Mouse (Mus musculus): ENCODE results near the gene Cyyr1.

The Cyyr1 gene

GRCm38 (mm10) chr16:85455043-85455442, 98.2 kb downstream of the Cyyr1 start:
- DNase-seq = no peak

GRCm38 (mm10) chr16:85446306-85446705, 106.9 kb downstream of the Cyyr1 start:
- DNase-seq = no peak

- no peak for DNase-seq
Measured at GRCm38 (mm10) chr16:85445801-85446200, 107.4 kb downstream of the Cyyr1 start.

- DNase-seq = peak; percentile 63
Measured at GRCm38 (mm10) chr16:85435427-85435826, 117.8 kb downstream of the Cyyr1 start.

GRCm38 (mm10) chr16:85429173-85429572, 124.0 kb downstream of the Cyyr1 start:
- no peak for DNase-seq

- DNase-seq = no peak
Measured at GRCm38 (mm10) chr16:85422889-85423288, 130.3 kb downstream of the Cyyr1 start.

GRCm38 (mm10) chr16:85415415-85415814, 137.8 kb downstream of the Cyyr1 start:
- DNase-seq = no peak

- no peak for DNase-seq
Measured at GRCm38 (mm10) chr16:85393430-85393948, 159.7 kb downstream of the Cyyr1 start.

GRCm38 (mm10) chr16:85386801-85387200, 166.4 kb downstream of the Cyyr1 start:
- DNase-seq = no peak

Measured in kidney, adult 18-20 months (tissue).